Mouse (Mus musculus): ENCODE data around the gene Chid1. TPM values are rescaled to one million over a fixed set of nuclear protein-coding genes. Genes with fewer than 3 reads are reported as not detected.

Chid1 gene
- polyA plus RNA-seq, 1 experiment, result 32.0 TPM

DNA sequence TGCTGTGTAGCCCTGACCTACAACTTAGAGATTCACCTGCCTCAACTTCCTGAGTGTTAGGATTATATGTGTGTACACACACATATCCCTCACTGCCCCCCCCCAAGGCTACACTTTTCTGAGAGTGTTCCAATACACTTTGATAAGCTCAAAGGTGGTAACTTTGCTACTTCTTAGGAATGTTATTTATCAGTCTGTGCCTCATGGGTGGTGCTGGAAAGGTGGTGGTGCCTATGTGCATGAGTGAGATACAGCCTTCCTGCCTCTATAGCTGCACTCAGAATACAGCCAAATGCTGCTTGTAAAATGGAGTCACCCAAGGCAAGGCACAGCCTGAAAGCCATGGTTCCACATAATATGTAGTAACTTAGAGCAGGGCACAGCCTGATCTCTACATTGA, 19.3 kb upstream of the Chid1 start:
- no peak for DNase-seq (ENCODE audit: low spot score)

DNA sequence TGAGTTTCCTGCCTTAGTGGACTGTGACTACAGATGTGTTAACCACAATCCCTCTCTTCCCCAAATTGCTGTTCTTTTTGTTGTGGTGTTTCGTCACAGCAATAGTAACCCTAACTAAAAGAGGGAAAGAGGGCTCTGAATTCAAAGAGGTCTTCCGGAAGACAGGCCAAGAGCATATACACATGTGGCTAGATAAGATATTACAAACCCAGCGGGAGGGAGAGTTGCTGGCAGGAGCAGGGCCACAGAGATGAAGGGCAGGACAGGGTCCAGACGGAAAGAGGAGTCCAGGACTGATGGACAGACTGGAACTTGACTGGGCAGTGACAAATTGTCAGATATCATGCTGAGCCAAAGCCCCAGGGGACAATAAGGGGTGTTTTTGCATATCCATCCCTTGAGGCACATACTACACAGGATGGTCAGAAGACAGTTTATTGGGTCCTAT, 18.7 kb upstream of the Chid1 start:
- no peak for DNase-seq (ENCODE audit: low spot score)

DNA sequence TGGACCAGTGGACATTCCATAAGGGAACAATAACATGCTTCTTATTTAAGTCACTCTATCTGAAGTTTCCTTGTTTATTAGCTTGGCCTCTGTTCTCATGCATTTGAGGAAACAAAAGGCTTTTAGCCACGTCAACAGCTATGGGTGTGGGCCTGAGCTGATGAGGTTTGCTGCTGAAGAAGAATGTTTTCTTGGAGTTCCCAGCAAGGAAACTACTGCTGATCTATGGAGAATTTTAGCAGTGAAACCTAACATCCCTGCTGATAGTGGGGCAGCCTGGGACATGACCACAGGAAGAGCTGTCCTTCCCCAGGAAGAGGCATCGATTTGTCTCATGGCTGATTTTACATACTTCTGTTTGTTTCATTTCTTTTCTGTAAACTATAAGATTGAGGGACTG, 10.8 kb upstream of the Chid1 start:
- no peak for DNase-seq (ENCODE audit: low spot score)

DNA sequence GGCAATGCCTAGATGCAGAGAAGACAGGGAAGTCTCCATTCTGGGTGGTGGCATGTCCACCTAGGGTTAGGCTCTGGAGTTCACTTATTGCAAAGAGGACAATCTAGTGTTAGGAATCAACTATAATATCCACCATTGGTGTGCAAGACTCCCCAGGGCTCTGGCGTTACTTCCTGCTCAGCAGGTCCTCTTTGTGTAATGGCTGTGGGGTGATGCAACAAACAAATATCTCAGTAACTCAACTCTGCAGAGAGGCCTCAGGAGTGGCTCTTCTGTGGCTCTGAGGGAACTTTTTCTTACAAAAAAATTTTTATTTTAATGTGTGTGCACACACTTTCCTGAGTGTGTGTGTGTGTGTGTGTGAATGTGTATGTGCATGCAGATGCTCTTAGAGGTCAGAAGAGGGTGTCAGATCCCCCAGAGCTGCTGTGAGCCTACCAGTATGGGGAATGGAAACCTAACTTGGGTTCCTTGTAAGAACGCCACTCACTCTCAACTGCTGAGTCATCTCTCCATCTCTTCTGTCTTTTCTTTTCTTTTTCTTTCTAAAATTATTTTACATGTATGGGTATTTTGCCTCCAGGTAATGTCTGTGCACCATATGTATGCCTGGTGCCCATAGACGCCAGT, 9.9 kb upstream of the Chid1 start:
- no peak for DNase-seq (ENCODE audit: low spot score)

DNA sequence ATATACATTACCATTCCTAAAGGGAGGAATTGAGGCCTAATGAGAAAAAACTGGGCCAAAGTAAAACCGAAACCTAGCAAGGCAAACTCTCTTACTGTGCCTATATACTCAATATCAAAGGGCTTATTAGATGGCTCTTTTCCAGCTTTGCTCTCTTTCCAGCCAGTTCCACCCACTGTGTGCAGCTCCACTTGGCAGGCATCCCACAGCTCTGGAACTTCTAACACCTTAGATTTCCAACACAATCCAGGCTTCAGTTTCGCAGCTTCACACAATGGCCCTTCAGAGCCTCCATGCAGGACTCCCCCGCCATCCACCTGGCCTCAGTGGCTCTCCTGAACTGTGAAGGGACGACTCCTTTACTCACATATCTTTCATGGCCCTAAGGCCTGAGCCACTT, 5.0 kb upstream of the Chid1 start:
- no peak for DNase-seq (ENCODE audit: low spot score)

DNA sequence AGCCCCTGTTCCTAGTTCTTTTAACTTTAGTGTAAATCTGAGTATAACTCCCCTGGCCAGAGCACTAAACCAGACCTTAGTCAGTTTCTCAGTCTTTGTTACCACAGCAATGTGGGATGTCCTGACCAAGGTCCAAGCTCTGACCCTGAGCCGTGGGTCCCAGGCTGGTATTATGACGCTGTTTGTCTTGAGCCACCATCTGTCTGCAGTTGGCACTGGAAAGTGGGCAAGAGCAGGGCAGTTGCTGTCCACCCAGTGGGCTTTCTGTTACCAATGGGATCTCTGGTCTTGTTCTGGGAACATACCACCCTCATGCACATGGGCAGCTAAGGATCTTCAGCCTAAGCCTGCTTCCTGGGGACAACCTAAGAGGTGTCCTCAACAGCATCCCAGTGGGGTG, 2.9 kb upstream of the Chid1 start:
- no peak for DNase-seq (ENCODE audit: low spot score)

DNA sequence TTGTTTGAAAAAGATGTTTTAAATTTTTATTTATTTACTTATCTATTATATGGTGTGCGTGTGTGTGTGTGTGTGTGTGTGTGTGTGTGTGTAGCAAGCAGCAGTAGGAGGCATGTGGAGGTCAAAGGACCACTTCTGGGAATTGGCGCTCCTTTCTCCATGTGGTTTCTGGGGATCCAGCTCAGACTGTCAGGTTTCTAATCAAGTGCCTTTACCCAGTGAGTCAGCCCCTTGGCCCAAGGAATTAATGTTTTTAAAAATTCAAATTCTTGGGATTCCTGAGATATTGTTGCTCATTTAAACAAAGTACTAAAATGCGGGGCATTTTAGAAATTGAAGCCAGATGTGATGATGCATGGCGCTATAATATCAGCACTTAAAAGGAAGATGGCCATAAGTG, 2.0 kb upstream of the Chid1 start:
- DNase-seq (ENCODE audit: low spot score), result no peak

DNA sequence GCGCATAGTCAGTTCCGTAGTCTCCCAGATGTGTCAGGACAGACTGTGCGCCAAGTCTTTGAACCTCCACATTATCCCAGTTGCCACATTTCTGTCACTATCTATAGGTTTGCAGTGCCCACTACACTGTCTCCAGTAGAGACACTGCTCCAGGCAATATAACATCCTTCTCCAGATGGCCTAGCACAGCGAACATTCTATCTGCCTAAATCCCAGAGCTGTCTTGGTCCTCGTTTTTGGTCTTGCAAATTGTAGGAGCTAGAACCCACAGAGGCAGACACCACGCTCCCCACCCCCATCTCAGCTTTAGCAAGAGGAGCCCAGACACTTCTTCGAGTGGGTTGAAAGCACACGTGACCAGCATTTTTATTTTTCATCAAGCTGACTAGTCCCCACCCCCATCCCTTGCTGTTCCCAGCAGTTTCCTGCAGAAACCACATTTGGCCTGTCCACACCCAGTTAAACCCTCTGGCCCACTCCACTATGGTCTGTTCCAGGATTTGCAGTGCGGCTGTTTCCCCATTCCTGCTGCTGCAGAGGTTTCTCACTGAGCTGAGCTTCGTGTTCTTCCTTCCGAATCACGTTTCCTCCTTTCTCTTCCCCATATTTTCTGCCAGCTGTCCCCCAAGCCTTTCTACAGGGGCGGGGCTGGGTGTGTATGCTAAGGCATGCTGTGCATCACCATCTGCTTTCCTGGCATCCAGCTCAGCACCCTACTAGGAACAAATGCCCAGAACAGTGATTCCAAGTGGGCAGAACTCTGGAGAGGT, 840 bp upstream of the Chid1 start:
- no peak for DNase-seq (ENCODE audit: low spot score)

DNA sequence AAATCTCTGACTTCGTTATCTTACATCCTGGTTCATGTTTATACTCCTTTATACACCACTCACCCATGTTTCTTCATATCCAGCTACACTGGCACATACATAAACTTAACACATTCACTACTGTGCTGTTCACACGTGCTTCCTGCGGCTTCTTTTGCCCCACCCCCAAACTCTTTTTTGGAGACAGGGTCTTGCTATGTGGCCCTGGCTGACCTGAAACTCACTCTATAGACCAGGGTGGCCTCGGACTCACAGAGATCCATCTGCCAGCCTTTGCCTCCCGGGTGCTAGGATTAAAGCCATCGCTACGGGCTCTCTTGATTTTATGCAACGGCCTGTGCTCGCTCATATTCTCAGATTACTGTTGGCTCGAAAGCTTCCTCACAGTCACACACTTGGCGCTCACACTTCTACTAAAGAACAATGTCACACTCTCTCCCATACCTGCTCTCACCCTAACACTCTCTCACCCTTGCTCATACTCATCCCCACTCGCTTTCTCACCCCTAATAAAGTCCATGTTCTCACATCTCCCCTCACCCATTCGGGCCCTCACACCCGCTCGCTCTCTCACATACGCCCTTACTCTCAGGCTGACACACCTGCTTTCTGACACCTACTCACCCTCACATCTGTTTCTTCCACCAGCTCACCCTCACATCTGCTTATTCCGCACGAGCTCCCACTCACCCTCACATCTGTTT, 653 bp downstream of the Chid1 start:
- DNase-seq (ENCODE audit: low spot score), result no peak

DNA sequence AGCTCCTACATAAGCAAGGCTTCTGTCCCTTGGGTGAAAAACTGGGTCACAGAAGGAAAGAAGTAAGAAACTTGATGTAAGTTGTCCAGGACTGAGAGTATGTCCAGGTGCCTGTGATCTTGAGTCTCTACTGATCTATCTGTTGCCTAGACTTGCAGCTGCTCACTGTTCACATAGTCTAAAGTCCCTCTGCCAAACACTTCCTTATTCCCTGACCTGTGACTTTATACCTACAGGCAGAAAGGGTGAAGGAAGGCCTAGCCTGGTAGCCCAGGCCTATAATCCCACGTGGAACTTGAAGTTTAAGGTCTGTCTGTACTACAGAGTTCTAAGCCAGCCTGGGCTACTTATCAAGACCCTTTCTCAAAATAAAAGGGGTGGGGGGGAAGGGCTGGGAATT, 4.1 kb downstream of the Chid1 start:
- DNase-seq (ENCODE audit: low spot score), result no peak

DNA sequence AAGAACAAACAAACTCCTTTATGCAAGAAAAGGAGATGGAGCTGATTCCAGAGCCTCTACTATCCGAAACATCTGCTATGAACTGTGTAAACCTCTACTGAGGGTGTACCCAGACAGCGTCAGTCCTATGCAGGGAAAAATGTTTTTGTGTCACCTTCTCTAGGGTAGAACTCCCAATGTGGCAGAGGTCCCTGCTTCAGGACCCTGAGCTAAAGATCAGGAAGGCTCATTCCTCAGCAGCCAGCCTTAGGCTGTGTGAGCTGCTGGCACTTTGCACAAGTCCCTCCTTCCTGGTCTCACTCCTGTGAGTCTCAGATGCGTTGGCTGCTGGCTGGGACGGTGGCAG, 14.1 kb downstream of the Chid1 start:
- DNase-seq (ENCODE audit: low spot score), result no peak

DNA sequence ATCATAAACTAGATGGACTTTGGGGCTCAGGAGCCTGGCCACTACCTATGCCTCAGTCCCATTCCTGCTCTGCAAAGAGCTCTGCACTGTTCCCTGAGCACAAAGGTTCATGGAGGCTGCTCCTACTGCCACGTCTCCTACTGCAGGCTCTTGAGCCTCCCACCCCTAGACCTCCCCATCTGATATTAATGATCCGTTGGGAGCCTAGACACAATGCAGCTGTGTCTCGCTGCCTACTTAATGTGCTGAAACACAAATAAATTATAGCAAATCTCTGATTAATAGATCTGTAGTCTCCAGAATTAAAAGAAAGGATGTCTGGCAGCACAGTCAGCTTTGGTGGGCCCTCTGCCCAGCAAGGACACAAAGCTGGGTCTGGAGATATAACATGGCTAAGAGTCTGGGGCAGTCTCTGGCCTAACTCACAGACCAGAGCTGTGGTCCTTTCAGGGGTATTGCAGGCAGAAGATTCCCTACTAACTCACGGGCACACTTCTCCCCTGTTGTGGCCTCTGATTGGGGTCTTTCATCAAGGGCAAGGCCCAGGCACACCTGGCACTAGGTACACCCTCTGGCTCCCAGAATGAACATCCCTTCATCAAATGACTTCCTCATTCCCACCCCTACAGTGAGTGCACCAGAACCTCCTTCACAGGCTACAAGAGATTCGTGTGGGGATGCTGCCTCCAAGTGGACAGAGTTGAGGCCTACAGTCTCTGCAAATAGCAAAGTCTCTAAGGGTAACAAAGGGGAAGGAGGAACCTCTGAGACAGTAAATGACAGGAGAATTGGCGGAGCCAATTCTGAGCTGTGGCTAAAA, 14.7 kb downstream of the Chid1 start:
- no peak for DNase-seq (ENCODE audit: low spot score)

DNA sequence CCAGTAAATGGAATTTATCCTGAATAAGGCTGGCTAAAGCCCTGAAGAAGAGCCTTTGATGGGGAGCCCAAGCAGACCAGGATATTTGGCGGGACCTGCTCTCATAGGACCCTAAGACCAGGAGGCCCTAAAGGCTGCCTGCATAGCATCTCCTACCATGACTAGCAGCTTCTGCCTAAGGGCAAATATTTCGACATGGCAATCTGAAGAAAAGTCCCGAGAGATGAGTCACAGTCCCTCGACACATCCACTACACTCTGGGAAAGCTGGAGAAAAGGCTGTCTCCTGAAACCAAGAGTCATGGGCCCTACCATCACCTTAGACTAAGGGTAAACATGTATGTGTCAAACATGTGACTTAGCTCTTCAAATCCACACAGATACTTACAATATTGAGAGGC, 15.4 kb downstream of the Chid1 start:
- no peak for DNase-seq (ENCODE audit: low spot score)

DNA sequence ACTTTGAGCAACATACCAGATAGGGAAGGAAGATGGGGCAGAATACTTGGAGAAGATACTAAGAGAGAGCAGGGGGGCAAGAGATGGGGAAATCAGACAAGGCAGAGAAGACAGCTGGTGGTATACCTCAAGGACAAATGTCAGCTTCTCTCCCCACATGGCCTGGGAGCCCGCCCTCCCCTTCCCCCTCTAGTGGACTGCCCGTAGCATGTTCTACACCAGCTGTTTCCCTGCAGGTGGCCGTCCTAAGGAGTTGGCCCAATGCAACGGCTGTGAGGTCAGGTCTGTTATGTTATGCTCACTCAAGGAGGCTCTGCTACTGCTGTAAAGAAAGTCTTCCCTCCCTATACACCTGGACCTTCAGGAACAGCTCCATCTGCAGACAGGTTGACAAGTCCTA, 16.6 kb downstream of the Chid1 start:
- no peak for DNase-seq (ENCODE audit: low spot score)

DNA sequence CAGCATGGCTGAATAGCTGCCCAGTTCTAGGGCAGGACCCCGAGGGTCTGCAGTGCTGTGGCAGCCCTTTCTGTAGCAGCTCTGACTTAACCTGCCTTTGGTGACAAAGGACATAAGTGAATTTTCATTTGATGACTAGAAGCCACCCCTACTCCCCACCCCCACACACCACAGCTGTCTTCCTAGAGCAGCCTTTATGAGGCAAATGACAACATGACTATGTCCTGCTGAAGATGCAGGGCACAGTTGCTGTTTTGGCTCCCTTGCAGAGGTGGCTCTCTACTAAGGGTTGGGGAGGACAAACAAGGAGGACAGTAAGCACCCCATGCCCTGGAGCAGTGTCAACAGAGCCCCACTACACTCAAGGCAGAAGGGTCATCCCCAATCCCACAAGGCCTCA, 19.9 kb downstream of the Chid1 start:
- no peak for DNase-seq (ENCODE audit: low spot score)

DNA sequence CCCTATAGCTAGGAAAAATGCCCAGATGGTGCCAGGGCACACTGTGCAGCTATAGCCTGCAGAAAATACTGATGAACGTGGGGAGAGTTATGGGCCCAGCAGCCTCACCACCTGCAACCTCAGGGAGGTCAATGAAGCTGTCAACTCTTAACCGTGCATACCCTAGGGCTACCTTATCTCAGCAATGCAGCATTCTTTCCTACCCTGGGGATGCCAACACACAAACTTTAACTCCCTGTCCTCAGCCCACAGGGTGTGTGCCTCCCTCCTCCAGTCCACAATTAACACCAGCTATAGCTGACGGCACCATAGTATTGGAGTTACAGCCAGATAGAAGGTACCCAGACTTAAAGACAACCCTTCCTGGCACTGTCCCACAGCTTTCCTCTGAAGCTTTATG, 20.7 kb downstream of the Chid1 start:
- DNase-seq (ENCODE audit: low spot score), result no peak

DNA sequence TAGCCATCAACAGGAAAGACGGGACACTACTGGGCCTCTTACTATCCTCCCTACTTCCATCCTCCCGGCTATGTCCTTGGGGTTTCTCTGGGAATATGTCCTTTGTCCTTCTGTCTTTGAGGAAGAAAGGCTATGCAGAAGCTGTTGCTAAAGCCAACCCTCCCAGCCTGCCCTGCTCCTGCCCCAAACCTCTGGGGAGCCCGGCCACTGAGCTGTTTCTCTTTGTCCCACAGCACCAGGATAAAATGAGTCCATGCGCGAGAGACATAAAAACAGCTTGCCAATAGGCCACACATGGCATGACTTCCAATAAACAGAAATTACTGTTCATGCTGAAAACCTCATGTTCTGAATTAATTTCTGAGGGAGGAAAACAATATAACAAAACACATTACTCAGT, 21.4 kb downstream of the Chid1 start:
- no peak for DNase-seq (ENCODE audit: low spot score)

DNA sequence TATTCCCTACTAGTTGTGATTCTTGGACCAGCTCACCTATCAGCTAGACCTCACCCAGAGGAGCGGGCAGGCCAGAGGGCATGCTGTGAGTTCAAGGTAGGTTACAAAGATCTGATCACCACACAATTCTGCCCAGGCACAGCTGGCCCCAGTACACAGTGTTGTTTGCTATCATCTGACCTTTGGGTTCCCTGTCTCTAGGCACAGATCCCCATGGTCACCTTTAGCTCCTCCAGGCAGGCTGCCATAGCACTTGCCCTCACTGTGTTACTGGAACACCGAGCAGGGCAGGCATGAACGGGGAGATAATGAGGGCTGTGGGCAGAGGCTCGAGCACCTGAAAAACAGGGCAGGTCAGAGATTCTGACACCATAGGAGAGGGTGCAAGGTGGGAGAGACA, 22.0 kb downstream of the Chid1 start:
- DNase-seq (ENCODE audit: low spot score), result no peak

DNA sequence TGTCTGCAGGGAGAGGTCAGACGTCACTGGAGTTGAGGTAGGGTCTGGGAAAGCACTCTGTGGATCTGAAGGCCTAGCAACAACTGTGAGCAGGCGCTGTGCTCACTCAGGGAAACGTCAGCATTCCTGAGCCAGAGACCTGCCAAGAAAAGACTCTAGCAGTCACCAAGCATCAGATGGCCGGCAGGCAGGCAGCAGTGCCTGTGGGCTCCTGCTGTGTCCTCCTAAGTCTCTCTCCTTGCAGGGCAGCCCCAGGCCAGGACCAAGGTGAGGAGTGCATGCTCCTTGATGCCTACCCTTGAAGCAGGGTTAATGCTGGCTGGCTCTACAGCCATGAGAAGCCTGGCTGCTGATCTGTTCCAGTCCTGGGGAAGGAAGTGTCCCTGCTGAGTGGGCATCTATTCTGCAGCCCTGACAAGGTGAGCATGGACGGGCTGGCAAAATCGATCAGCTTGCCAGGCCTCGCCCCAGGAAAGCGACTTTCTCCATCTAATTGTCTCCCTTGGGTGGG, 28.9 kb downstream of the Chid1 start:
- no peak for DNase-seq (ENCODE audit: low spot score)

DNA sequence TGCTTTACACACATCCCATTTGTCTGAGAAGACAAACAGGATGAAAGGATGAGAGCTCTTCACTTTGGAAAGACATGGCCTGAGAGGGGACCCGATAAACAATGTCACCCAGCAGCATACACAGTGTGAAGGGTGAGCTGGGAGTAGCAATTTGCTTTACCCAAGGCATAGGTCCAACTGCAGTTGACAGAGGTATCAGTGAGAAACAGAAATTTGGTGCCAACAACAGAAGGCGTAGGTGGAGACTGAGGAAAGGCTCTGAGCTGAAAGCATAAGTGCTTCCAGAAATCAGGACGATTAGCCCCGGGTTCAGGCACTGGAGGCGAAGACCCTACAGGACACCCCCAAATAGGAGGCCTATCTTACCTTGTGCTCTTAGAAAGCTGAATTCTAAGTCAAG, 29.5 kb downstream of the Chid1 start:
- DNase-seq (ENCODE audit: low spot score), result no peak

DNA sequence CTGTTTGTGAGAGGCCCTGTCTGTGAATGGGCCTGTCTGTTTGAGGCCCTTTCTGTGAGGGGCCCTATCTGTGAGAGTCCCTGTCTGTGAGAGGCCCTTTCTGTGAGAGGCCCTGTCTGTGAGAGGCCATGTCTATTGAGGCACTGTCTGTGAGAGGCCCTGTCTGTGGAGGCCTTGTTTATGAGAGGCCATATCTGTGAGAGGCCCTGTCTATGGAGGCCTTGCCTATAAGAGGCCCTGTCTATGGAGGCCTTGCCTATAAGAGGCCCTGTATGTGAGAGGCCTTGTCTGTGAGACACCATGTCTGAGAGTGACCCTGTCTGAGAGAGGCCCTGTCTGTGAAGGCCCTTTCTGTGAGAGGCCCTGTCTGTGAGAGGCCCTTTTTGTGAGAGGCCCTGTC, 31.5 kb downstream of the Chid1 start:
- DNase-seq (ENCODE audit: low spot score), result no peak

DNA sequence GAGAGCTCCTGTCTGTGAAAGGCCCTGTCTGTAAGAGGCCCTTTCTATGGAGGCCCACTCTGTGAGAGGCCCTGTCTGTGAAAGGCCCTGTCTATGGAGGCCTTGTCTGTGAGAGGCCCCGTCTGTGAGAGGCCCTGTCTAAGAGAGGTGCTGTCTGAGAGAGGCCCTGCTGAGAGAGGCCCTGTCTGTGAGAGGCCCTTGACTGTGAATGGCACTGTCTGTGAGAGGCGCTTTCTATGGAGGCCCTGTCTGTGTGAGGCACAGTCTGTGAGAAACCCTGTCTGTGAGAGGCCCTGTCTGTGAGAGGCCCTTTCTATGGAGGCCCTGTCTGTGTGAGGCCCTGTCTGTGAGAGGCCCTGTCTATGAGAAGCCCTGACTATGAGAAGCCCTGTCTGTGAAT, 33.4 kb downstream of the Chid1 start:
- no peak for DNase-seq (ENCODE audit: low spot score)

All from urinary bladder, adult 2 months (tissue).